Mouse (Mus musculus) kidney, postnatal 36 days (tissue): ENCODE measurements around the gene Egfl7.

Source experiments
- DNase-seq, 2 experiments: peaks; one replicate each; pipeline ENCODE4 v3.0.0; 2021 to 2022; ENCODE audit warnings: mixed read lengths in 2 of 2

Gene Egfl7

DNA sequence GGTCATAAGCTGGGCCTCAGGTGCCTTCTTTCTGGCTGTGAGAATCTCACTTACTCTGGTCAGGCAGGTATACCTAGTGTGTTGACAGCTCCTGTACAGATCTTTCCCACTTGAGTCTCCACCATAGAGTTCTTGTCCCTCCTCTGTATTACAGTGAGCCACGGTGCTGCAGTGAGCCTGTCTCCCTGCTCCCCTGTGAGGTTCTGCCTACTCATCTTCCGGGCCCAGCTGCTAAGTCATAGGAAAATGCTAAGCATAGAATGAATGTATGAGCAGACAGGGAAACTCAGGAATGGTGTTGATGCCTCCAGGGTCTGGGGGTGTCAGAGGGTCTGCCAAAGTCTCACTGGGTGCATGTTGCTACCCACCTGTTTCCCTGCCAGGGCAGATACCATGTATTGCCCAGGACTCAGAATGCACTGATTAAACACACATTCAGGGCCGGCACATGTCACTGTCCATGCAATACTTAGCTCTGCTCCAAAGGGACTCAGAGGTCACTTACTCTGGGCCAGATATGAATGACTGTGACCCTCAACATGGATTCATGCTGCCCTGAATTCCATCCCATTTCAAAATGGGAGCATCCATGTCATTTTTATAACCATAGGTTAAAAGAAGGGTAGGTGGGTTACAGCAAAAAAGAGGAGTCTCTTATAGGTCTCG lies 35.8 kb downstream of the Egfl7 start:
- no peak for DNase-seq

DNA sequence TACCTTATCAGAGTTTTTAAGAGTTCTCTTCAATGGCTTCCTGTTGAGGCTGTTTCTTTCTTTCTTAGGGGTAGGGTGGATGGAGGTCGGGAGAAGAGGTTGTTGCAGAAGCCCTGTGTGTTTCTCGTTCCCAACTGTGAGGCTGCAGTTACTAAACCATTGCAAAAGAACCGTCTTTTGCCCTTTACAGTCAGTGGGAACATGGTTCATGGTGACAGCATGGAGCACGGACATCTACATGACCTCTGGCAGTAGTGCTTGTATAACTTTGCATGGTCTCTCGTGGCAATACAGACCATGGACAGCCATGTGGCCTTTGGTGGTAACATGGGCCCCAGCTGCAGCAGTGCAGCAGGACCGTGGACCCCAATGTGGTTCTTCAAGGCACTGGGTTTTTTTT lies 37.5 kb downstream of the Egfl7 start:
- no peak for DNase-seq

DNA sequence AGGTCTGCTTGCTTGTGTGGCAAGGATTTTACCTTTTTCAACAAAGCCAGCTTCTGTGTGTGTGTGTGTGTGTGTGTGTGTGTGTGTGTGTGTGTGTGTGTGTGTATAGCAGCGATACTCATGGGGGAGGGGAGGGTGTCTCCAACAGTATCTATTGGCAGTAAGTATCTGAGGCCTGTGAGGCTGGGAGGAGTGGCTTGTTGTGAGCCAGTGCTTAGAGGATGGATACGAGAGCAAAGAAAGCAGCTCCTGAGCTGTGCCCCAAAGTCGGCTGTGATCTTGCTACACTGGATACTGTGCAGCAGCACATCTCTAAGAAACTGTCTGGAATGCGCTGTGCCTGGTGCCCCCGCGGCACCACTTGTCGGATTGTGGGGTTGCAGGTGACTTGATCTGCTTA lies 38.1 kb downstream of the Egfl7 start:
- no peak for DNase-seq

DNA sequence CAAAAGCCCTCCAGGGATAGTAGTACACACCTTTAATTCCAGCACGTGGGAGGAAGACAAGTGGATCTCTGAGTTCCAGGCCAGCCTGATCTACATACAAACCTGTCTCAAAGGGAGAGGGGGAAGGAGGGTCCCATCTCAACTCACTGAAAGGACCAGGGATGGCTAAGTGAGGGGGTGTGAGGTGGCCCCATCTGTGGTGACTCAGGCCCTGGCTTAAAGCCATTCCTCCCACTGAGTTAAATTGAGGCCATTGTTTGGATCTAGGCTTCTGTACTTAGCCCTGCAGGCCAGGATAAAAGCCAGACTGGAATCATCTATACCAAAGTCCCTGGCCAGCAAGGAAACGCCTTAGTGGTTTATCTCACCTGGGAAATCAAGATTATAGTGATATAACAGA lies 41.4 kb downstream of the Egfl7 start:
- DNase-seq: no peak

DNA sequence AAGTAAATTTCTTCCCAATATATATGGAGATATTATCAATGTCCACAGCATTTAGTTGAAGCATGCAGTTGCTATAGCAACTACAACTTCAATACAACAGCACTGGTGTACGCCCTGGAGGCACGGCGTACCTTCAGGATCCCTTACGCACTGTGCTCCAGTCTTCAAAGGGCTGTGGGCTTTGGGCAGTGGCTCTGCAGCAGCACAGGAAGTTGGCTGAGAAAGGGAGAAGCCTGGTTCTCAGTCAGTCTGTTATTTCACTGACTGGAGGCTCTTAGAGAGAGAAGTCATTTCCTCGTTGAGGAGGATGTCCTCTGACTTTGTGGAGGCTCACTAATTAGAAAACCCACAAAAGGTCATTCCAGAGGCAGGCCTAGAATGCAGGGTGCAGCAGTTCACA lies 43.2 kb downstream of the Egfl7 start:
- DNase-seq: no peak

DNA sequence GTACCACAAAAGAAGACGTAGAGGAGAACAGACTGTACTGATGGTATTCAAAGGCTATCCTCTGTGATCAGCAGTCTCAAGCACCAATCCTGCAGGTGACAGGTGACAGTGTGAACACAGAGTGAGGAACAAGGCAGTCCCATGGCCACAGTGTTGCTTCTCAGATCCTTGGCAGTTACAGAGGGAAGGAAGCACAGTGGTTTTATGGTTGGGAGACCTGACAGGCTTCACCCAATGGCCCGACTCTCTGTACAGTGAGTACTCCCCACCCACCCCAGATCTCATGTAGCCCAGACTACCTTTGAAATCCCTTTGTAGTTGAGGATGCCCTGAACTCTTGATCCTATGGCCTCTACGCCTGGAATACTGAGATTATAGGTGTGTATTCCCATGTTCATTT lies 45.6 kb downstream of the Egfl7 start:
- DNase-seq: no peak

DNA sequence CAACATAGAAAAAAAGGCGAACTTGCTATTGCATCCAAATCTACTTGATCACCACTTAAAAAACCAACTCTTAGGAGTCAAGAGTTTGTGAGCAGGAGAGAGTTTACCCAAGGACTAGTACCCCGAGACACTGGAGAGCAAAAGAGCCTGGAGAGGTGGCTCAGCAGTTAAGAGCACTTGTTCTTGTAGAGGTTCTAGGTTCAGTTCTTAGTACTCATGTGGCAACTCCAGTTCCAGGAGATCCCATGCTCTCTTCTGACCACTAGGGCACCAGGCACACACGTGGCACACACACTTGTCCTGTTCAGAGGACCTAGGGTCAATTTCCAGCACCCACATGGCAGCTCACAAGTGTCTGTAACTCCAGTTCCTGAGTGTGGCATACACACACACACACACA lies 46.3 kb downstream of the Egfl7 start:
- DNase-seq: no peak

DNA sequence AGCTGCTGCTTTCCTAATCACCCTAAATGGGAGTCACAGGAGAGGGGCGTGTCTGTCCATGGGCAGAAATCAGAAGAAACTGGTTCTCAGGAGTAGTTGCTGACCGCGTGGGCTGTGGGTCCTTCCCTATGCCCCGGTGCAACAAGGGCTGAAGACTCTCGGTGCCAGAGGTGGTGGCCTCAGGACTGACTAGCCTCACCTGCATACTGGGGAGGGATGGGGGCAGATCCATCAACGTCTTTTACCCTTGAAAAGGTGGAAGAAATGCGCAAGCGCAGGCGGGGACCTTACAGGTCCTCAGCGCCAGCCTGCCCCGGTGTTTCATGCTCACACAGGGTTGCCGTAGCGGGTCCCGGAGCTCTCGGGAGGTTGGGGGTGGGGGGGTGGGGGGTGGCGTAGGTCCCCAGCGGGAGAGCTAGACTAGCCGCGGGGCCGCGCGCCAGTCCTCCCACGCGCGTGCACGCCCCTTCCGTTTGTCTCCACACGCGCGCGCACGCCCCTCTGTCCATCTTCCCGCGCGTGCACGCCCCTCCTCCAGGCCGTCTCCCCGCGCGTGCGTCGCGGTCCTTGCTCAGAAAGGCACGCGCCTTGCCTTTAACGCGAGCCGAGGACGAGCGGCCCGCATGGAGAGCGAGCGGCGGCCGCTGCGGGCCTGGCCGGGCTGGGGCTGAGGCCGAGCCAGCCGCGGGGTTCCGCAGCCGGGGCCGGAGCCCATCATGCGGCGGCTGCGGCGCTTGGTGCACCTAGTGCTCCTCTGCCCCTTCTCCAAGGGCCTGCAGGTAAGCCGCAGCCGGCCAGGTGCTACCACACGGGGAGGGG lies 48.3 kb downstream of the Egfl7 start, which contains the start of gene Fam69b:
Gene Fam69b, plus strand, starts transcription at position 537 of the 819 bp plus-strand sequence.
- DNase-seq: peak; percentile 67 to 80

DNA sequence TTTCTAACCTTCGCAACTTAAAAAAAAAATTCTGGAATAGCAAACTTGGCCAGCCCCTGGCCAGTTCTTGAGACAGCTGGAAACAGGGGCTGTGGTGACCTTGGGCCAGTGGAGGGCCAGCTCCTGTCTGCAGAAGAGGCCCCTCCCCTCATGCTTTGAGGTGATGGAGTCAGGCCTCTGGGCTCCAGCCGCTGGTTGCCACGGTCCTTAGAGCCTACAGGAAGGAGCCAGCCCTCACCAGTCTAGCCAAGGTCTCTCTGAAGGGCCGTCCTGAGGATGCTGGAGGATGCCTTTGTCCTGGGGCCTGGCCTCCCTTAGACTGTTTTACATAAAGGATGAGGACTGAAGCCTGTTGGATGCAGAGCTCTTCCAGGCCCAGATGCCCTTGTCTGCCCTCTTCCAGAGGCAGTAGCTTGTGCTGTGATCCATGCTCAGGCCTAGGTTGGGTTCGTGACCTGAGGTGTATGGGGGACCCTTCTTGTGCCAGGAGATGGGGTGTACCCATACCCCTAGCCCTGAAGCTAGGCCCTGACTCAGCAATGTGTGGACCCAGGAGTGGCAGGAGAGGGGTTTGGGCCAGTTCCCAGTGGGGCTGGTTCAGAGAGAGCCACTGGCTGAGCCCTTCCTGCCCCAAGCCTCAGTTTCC lies 49.1 kb downstream of the Egfl7 start:
- DNase-seq: no peak

DNA sequence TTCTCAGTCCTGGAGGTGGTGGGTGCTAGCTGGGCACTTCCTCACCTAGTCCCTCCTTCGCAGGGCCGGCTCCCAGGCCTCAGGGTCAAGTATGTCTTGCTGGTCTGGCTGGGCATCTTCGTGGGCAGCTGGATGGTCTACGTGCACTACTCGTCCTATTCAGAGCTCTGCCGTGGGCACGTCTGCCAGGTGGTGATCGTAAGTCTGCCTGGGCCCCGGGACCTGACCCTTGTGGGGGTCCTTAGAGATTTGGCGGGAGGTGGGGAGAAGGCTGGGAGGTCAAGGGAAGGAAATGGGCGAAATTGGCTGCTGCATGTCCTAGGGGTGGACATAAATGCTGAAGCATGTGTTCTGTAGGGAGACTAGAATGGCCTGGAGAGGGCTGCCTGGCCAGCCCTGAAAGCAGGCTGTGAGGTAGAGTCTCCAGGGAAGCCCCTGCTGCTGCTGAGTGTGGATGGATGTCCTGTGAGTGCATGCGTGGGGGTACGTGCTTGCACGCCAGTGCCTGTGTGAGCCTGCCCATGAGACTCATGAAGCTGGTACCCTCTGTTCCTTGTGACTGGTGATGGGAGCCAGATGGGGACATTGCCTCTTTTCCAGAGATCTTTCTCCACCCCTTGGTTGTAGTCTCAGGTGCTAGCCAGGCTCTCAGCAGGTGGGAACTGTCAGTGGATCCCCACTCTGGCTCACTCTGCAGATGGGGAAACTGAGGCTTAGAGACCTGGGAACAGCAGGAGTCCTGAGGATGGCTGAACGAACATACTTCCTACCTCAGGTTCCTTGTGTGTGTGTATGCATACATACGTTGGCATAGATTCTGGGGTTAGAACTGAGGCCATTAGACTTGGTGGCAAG lies 53.0 kb downstream of the Egfl7 start:
- DNase-seq: no peak

DNA sequence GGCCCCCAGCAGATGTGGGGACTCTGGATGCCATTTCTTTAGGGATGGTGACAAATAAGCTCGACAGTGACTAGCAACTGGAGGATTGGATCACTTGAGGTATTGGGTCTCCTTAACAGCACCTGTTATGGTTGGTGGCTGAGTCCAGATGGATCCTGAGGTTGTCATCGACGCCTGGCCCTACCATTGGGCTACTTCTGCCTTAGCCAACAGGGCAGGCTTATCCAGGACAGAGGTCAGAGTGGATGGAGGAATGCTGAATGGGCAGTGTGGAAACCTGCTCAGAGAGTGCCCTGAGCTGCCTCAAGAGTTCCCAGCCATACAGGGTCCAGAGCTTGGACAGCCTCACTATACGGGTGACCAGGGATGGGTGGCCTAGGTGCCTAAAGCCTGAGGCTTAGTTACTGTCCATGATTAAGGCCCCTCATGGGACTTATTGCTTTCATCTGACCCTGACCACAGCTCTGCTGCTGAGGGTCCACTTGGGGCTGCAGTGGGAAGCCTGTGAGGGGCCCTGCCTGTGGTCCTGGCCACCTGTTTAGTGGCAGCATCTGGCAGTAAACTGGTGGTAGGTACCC lies 54.2 kb downstream of the Egfl7 start:
- DNase-seq: no peak

DNA sequence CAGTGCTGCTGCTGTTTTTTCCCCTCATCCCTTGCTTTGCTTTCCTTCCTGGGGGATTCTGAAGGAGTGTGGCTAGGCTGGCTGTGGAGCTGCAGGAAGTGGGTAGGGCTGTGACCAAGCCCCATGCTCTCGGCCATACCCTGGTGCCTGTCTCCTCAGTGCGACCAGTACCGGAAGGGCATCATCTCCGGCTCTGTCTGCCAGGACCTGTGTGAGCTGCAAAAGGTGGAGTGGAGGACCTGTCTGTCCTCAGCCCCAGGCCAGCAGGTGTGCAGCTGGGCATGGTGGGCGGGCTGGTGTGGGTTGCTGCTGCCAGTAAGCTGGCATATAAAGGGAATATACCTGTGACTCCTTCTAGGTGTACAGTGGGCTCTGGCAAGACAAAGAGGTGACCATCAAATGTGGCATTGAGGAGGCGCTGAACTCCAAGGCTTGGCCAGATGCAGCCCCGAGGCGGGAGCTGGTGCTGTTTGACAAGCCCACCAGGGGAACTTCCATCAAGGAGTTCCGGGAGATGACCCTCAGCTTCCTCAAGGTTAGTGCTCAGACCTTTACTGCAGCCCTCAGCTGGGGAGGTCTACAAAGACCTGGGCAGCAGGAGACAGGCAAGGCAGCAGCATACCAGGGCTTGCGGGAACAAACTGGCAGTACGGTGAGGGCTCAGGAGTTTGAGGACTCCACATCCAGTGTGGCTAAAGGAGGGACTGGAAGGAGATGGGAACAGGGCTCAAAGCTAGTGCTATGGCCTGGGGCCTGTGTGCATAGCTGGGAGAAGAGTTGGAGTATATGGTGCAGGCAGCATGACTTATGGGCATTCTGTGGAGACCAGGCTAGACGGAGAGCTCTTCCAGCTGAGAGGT lies 55.0 kb downstream of the Egfl7 start:
- peak; percentile 29 to 55 for DNase-seq

DNA sequence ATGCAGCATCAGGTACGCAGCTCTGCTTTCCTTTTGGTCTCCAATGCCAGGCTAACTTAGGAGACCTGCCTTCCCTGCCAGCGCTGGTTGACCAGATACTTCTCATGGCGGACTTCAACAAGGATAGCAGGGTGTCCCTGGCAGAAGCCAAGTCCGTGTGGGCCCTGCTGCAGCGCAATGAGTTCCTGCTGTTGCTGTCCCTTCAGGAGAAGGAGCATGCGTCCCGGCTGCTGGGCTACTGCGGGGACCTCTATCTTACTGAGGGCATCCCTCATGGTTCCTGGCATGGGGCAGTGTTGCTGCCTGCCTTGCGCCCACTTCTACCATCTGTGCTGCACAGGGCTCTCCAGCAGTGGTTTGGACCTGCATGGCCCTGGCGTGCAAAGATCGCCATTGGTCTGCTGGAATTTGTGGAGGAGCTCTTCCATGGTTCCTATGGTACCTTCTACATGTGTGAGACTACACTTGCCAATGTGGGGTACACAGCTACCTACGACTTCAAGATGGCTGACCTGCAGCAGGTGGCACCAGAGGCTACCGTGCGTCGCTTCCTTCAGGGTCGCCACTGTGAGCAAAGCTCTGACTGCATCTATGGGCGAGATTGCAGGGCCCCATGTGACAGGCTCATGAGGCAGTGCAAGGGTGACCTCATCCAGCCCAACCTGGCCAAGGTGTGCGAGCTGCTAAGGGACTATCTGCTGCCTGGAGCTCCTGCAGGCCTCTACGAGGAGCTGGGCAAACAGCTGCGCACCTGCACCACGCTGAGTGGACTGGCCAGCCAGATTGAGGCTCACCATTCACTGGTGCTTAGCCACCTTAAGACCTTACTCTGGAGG lies 55.9 kb downstream of the Egfl7 start:
- DNase-seq: no peak

DNA sequence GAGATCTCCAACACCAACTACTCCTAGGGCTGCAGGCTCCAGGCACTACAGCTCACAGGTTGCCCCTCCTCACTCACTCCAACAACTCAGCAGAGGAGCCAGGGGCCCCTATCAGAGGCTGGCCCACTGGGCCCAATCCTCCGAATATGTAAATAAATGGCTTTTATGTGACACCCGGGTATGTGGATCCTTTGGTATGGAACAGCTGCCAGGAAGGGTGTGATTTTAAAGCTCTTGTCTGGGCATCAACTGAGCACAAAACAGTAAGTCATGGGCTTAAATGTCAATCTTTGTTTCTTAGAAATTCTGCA lies 56.5 kb downstream of the Egfl7 start:
- DNase-seq: no peak

DNA sequence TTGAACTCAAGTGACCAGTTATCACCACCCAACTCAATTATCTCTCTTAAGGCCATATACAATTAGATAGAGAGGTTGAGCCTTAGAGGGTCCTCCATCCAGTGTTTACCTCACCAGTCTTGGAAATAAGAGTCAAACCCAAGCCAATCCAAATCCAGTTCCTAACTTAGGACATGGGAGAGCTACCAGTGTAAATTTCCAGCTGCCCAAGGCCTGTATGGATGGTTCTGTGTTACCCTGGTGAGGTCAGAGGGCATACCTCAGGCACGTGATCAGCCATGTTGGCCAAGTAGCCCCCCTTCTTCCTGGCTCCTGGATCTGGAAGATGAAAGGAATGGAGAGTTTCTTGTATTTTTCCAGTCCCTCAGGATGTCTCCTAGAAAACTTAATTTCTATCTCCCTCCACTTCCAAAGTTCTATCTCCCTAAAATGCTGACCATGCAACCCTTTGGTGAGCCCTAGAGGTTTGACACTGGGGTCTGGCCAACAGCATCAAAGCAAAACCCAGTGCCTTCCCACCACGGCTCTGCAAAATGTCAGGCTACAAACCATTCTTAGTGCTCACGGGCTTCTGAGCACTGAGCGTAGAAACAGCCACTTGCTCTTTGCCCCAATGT lies 57.6 kb downstream of the Egfl7 start:
- DNase-seq: no peak

DNA sequence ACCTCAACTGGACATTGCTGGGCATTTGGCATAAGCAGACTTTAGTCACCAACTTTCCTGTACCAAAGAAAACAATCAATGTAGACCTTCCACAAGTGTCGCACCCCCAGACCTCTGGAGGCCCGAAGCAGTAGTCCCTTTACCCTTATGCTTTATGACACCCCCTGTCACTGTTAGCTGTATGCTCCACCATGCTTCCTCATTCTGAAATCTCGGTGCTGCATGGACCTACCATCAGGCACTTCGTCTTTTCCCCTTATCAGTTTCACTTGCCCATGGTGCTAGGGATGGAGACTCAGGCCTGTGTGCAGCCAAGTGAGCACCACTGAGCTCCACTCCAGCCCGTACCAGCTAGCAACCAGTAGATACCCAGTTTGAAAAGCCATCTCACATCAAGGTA lies 58.2 kb downstream of the Egfl7 start:
- DNase-seq: no peak

DNA sequence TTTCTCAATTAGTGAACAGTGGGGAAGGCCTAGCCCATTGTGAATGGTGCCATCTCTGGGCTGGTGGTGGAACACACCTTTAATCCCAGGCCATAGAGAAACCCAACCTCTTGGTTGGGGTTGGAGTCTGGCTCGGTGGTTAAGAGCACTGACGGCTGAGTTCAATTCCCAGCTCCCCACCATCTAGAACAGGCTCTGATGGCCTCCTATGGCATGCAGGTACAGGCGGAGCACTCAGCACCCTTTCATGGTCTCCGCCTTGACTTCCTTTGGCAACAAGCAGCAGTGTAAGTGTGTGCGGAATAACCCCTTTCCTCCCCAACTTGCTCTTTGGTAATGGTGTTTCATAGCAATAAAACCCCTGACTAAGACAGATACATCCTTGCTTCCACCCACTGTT lies 58.8 kb downstream of the Egfl7 start:
- no peak for DNase-seq

DNA sequence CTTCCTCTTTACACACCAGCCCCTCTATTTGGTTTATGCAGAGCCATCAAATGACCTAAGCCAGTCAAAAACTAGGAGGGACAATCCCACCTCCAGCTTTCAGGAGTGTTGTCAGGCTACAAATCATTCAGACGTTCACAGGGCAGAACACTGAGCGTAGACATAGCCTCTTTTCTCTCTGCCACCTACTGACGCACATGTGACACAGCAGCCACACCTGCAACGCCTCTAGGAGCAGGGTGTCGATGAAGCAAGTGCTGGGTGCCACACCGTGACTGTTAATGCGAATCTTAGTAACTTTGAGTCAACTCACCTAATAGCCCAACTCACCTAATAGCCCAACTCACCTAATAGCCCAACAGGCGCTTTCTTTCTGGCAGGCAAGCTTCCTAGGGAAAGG lies 59.3 kb downstream of the Egfl7 start:
- peak; percentile 61 to 63 for DNase-seq

DNA sequence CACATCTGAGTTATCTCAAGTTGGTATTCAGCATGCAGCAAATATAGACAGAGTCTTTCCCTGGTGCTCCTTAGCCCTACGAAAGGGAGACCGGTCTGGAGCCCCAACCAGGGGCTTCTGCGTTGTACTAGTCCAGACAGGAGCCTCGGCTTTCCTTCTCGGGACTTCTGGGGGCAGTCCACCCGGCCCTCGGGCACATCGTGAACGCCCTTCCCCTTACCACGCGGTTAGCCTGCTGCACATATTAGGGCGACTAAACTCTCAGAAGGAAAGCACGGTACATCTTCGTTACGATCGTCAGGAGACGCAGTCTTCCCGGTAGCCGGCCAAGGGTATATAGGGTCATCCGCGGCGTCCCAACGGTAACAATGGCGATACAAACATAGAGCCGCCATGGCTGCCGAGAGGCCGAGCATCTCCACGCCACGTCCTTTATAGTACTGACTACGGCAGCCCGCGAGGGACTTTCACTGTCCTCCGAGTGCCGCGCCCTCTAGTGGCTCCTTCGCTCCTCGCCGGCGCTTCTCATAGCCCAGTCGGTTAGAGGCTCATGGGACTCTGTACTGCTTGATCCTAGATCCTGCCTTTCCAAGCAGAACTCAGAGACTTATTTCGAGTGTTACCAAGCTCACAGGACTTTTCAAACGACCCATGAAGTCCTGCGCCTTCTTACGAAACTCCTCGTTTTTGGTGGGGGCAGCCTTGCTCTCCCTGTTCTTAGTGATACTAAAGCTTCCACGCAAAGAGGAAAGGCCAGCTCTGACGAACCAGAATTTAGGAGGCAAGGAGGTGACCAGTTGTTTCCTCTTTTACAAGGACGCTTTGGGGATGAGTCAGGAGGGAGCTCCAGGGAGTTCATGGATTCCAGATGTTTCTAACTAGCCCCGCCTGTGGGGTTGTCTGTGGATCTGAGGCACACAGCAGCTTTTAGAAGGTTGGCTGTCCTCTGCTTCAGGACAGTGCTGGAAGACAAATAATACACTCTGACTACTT lies 60.3 kb downstream of the Egfl7 start:
- DNase-seq: peak; percentile 97 to 99
